Mouse (Mus musculus) megakaryocyte, embryonic 14.5 days (primary cell): ENCODE data around the gene Dbn1. TPM values are rescaled to one million over a fixed set of nuclear protein-coding genes. Genes with fewer than 3 reads are reported as not detected.

Source experiments
- H3K27me3 ChIP-seq: replicated peaks from 2 replicates; pipeline ENCODE3; 2012; ENCODE audit warnings: inconsistent platforms
- H3K36me3 ChIP-seq: replicated peaks from 2 replicates; pipeline ENCODE3; 2012; ENCODE audit warnings: low read length, inconsistent platforms, mixed read lengths
- H3K4me1 ChIP-seq: 2 replicates; pipeline ENCODE4 v1.6.1; 2012; ENCODE audit warnings: inconsistent platforms
- H3K4me3 ChIP-seq: replicated peaks from 2 replicates; pipeline ENCODE3; 2012; ENCODE audit warnings: moderate library complexity, mild to moderate bottlenecking, inconsistent platforms
- H3K9me3 ChIP-seq: 2 replicates; pipeline ENCODE4 v1.6.1; 2012; ENCODE audit warnings: inconsistent platforms
- FLI1 ChIP-seq: IDR thresholded peaks from 2 replicates; pipeline ENCODE4 v1.6.1; 2012; ENCODE audit warnings: low read length, inconsistent platforms, mixed read lengths
- GATA1 ChIP-seq: IDR thresholded peaks from 3 replicates; pipeline ENCODE4 v1.6.1; 2012; ENCODE audit warnings: mixed read lengths, low read length, inconsistent platforms, borderline replicate concordance
- polyA plus RNA-seq: library from polyadenylated mRNA; stranded (reverse); fragments of >175 nt; gene quantifications from 2 replicates; pipeline ENCODE4 v1.2.3, GENCODE M21; 2012; ENCODE audit warnings: low replicate concordance; ENCODE audit not compliant: insufficient read depth

The Dbn1 gene
- polyA plus RNA-seq, 1 experiment: 1.8 TPM

- peaks cover 57% of the 10 kb centered on the region for H3K4me1 ChIP-seq
- peaks cover 47% of the 10 kb centered on the region for H3K27me3 ChIP-seq
- peak overlapping the region; percentile 92 for H3K4me3 ChIP-seq
- no peaks in the 10 kb centered on the region for H3K9me3 ChIP-seq
- peaks cover 49% of the 10 kb centered on the region for H3K36me3 ChIP-seq
- TF ChIP-seq FLI1: no peak
- no peak for TF ChIP-seq GATA1
These were observed 24.4 kb downstream of the Dbn1 start for GRCm38 (mm10) chr13:55463399-55464026.

DNA sequence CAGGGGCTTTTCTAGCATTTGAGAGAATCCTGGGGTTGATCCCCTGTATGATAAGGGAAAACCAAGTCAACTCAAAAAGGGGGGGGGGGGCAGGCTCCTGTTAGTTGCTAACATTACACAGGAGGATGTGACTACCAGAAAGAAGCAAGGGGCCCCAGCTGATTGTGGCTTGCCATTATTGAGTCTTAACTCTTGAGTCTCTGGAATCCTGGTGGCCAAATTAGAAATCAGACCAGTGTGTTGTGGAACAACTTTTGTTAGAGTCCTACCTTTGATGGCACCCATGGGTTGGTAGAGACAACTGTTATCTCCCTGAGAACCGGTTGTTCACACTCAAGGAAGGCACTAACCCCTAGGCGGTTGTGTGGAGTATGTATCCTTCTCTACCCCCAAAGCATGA, 24.9 kb downstream of the Dbn1 start:
- Histone ChIP-seq H3K4me3 (no peak overlapping the region), H3K4me1 (peaks cover 53% of the 10 kb centered on the region), H3K9me3 (no peaks in the 10 kb centered on the region), H3K36me3 (peaks cover 55% of the 10 kb centered on the region), H3K27me3 (peaks cover 41% of the 10 kb centered on the region)
- no peak for TF ChIP-seq GATA1
- no peak for TF ChIP-seq FLI1

GRCm38 (mm10) chr13:55451785-55452549, 35.9 kb downstream of the Dbn1 start:
- H3K4me1 ChIP-seq: peaks cover 61% of the 10 kb centered on the region
- H3K36me3 ChIP-seq: peaks cover 93% of the 10 kb centered on the region
- no peaks in the 10 kb centered on the region for H3K27me3 ChIP-seq
- TF ChIP-seq FLI1 (no peak), GATA1 (no peak)
- H3K4me3 ChIP-seq: peak overlapping the region; percentile 62
- no peaks in the 10 kb centered on the region for H3K9me3 ChIP-seq

DNA sequence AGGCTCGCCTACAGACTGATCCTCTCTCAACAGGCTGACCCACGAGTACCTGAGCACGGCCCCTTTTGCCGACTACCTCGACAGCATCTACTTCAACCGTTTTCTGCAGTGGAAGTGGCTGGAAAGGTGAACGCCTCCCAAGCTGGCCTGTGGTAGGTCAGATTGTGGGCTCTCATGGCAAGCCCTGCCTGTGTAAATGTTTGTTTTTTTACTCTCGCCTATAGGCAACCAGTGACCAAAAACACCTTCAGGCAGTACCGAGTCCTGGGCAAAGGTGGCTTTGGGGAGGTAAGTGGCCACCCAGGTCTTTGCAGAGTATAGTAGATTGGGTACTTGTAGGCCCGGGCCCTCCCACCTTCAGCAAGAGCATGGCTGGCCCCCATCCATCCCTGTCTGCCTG, 36.6 kb downstream of the Dbn1 start:
- H3K27me3 ChIP-seq: no peaks in the 10 kb centered on the region
- TF ChIP-seq GATA1 (no peak), FLI1 (no peak)
- peaks cover 87% of the 10 kb centered on the region for H3K36me3 ChIP-seq
- H3K4me3 ChIP-seq: no peak overlapping the region
- H3K9me3 ChIP-seq: no peaks in the 10 kb centered on the region
- H3K4me1 ChIP-seq: peaks cover 65% of the 10 kb centered on the region

- Histone ChIP-seq H3K4me1 (peaks cover 70% of the 10 kb centered on the region), H3K27me3 (no peaks in the 10 kb centered on the region), H3K9me3 (no peaks in the 10 kb centered on the region), H3K36me3 (peaks cover 79% of the 10 kb centered on the region), H3K4me3 (no peak overlapping the region)
- TF ChIP-seq GATA1 (no peak), FLI1 (no peak)
These were observed 37.4 kb downstream of the Dbn1 start for GRCm38 (mm10) chr13:55450511-55450980.

- H3K4me1 ChIP-seq: peaks cover 70% of the 10 kb centered on the region
- H3K9me3 ChIP-seq: no peaks in the 10 kb centered on the region
- H3K27me3 ChIP-seq: no peaks in the 10 kb centered on the region
- peaks cover 72% of the 10 kb centered on the region for H3K36me3 ChIP-seq
- TF ChIP-seq GATA1 (no peak), FLI1 (no peak)
- peak overlapping the region; percentile 21 for H3K4me3 ChIP-seq
These were observed 38.1 kb downstream of the Dbn1 start for GRCm38 (mm10) chr13:55449679-55450441.

GRCm38 (mm10) chr13:55449205-55449604, 38.7 kb downstream of the Dbn1 start:
- Histone ChIP-seq H3K9me3 (no peaks in the 10 kb centered on the region), H3K4me3 (peak overlapping the region; percentile 21), H3K27me3 (no peaks in the 10 kb centered on the region), H3K36me3 (peaks cover 66% of the 10 kb centered on the region), H3K4me1 (peaks cover 72% of the 10 kb centered on the region)
- TF ChIP-seq FLI1 (no peak), GATA1 (no peak)

GRCm38 (mm10) chr13:55448131-55448530, 39.8 kb downstream of the Dbn1 start:
- H3K9me3 ChIP-seq: no peaks in the 10 kb centered on the region
- peaks cover 55% of the 10 kb centered on the region for H3K36me3 ChIP-seq
- TF ChIP-seq GATA1 (no peak), FLI1 (no peak)
- H3K4me1 ChIP-seq: peaks cover 79% of the 10 kb centered on the region
- peak overlapping the region; percentile 96 for H3K4me3 ChIP-seq
- no peaks in the 10 kb centered on the region for H3K27me3 ChIP-seq

- Histone ChIP-seq H3K4me1 (peaks cover 80% of the 10 kb centered on the region), H3K36me3 (peaks cover 49% of the 10 kb centered on the region), H3K9me3 (no peaks in the 10 kb centered on the region), H3K27me3 (no peaks in the 10 kb centered on the region), H3K4me3 (peak overlapping the region; percentile 96)
- TF ChIP-seq FLI1: no peak
These were observed 40.4 kb downstream of the Dbn1 start for GRCm38 (mm10) chr13:55447543-55447943.

DNA sequence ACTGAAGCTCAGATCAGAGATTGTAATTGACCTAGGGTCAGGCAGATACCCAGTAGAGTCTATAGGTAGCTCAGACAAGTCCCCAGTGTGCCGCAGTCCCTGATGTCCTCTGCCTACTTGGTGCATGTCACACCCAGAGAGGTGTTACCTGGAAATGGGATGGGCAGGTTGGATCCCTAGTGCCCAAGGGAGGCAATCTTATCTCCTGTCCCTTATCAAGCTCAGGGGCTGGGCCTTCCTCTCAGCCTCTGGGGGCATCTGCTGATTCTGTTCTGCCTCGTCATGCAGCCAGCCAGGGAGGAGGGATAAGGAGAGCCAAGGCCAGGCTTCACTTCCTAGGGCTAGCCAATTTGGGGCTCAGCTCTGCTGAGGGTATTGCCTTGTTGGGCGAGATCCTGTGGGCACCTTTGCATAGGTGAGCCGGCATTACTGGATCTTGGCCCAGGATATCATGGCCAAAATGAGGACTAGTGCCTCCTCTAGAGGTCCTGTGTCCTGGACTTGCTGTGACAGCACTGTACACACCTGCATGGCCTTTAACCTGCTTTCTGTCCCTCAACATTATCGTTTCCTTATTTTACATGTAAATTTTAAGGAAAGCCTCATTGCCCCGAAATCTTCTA, 41.3 kb downstream of the Dbn1 start:
- Histone ChIP-seq H3K4me1 (peaks cover 83% of the 10 kb centered on the region), H3K9me3 (no peaks in the 10 kb centered on the region), H3K36me3 (peaks cover 40% of the 10 kb centered on the region), H3K27me3 (no peaks in the 10 kb centered on the region), H3K4me3 (peak overlapping the region; percentile 96)
- TF ChIP-seq FLI1 (no peak), GATA1 (0 out of 3 replicates have a peak, but pooled peaks have one; percentile 50)
